23 mouse cellular contexts compared by ENCODE assay signal in genomic region chr7:98189745-98190144, GRCm38 (mm10). TPM values are rescaled to one million over a fixed set of nuclear protein-coding genes. Genes with fewer than 3 reads are reported as not detected.
DNase-seq lines count a peak whose midpoint lies in the region; ATAC-seq and TF ChIP-seq lines count a peak whose summit lies in the region.
"Had no signal": no experiment of that assay in that cellular context is flagged by ENCODE, and none has a peak within 500 bp of the region (broad histone marks: within the 10 kb centered on the region; RNA-seq: fewer than 3 reads in every experiment).

No protein-coding gene starts in this region.

- DNase-seq in heart, embryonic 10.5 days (ENCODE audit: low spot score): peak; percentile 66
- no peak for DNase-seq in heart, postnatal 4 days
- DNase-seq in midbrain, embryonic 11.5 days (ENCODE audit: low spot score, missing footprints): peak; percentile 33
- DNase-seq in lung, postnatal 0 days (ENCODE audit: low spot score): peak; percentile 50
- no peak for DNase-seq in gastrocnemius, adult 18-20 months (ENCODE audit: low spot score)
- no peak for DNase-seq in adrenal gland, postnatal 14 days
- DNase-seq: adrenal gland, adult 2 months; cerebellum, adult 9-11 months; gastrocnemius, postnatal 36 days; lung, embryonic 14.5 days; retina, postnatal 1 day; thymus, postnatal 25 days had no signal

- no peak for ATAC-seq in midbrain, embryonic 11.5 days (ENCODE audit: low FRiP score)
- ATAC-seq in midbrain, embryonic 16.5 days: no peak
- ATAC-seq in lung, postnatal 0 days: peak; percentile 70
- ATAC-seq in cerebellum, adult (ENCODE audit: insufficient number of reproducible peaks, low FRiP score, low TSS enrichment): no peak
- ATAC-seq: CD4-positive, CD25-positive, alpha-beta regulatory T cell, adult 4 months; forebrain, embryonic 16.5 days; intestine, embryonic 16.5 days had no signal

- peaks cover 23% of the 10 kb centered on the region for H3K4me1 ChIP-seq in heart, embryonic 10.5 days
- peaks cover 24% of the 10 kb centered on the region for H3K4me1 ChIP-seq in midbrain, embryonic 11.5 days (ENCODE audit: control insufficient read depth, insufficient read depth, low read length)
- peaks cover 10% of the 10 kb centered on the region for H3K4me1 ChIP-seq in midbrain, embryonic 16.5 days (ENCODE audit: control insufficient read depth, insufficient read depth, low read length)
- peaks cover 3% of the 10 kb centered on the region for H3K4me1 ChIP-seq in lung, postnatal 0 days (ENCODE audit: insufficient read depth, low read depth, low read length)

- WGBS in heart, embryonic 10.5 days: 33% methylated on average over 3 of the region's 3 CpGs
- WGBS in midbrain, embryonic 11.5 days: 58% methylated on average over 3 of the region's 3 CpGs
- 44% methylated on average over 3 of the region's 3 CpGs for WGBS in midbrain, embryonic 16.5 days
- WGBS in lung, postnatal 0 days: 19% methylated on average over 3 of the region's 3 CpGs

- no peak for TF ChIP-seq CTCF in lung, postnatal 0 days (IDR thresholded peaks at IDR 0.05)

- H3K9me3 ChIP-seq in heart, embryonic 10.5 days: no peaks in the 10 kb centered on the region
- H3K9me3 ChIP-seq in midbrain, embryonic 11.5 days (ENCODE audit: control insufficient read depth, low read length): no peaks in the 10 kb centered on the region
- no peaks in the 10 kb centered on the region for H3K9me3 ChIP-seq in midbrain, embryonic 16.5 days (replicated peaks; ENCODE audit: control insufficient read depth, low read length, poor library complexity, severe bottlenecking)
- no peaks in the 10 kb centered on the region for H3K9me3 ChIP-seq in lung, postnatal 0 days (ENCODE audit: low read length)
- H3K9me3 ChIP-seq: embryonic facial prominence, embryonic 12.5 days; hindbrain, embryonic 15.5 days; kidney, embryonic 15.5 days had no signal

- no peak overlapping the region for H3K4me2 ChIP-seq in midbrain, embryonic 11.5 days
- no peak overlapping the region for H3K4me2 ChIP-seq in midbrain, embryonic 16.5 days (ENCODE audit: low read length)
- no peak overlapping the region for H3K4me2 ChIP-seq in lung, postnatal 0 days (replicated peaks; ENCODE audit: low read depth, low read length)
- H3K4me2 ChIP-seq: embryonic facial prominence, embryonic 12.5 days; heart, embryonic 11.5 days; hindbrain, embryonic 15.5 days; kidney, embryonic 15.5 days; lung, embryonic 14.5 days had no signal

- H3K9ac ChIP-seq in midbrain, embryonic 11.5 days (ENCODE audit: low read length): no peak overlapping the region
- H3K9ac ChIP-seq in midbrain, embryonic 16.5 days (ENCODE audit: low read depth, low read length): no peak overlapping the region
- H3K9ac ChIP-seq in lung, postnatal 0 days (replicated peaks; ENCODE audit: low read depth): no peak overlapping the region
- H3K9ac ChIP-seq: embryonic facial prominence, embryonic 12.5 days; hindbrain, embryonic 15.5 days; kidney, embryonic 15.5 days; lung, embryonic 14.5 days had no signal

- H3K4me3 ChIP-seq in heart, embryonic 10.5 days: no peak overlapping the region
- H3K4me3 ChIP-seq in midbrain, embryonic 11.5 days (ENCODE audit: low read depth, low read length): no peak overlapping the region
- no peak overlapping the region for H3K4me3 ChIP-seq in midbrain, embryonic 16.5 days (ENCODE audit: low read depth, low read length)
- no peak overlapping the region for H3K4me3 ChIP-seq in lung, postnatal 0 days (ENCODE audit: low read depth, low read length)
- H3K4me3 ChIP-seq: embryonic facial prominence, embryonic 12.5 days; hindbrain, embryonic 15.5 days; kidney, embryonic 15.5 days had no signal

- peaks cover 43% of the 10 kb centered on the region for H3K27me3 ChIP-seq in heart, embryonic 10.5 days (ENCODE audit: insufficient read depth, poor library complexity, severe bottlenecking)
- peaks cover 38% of the 10 kb centered on the region for H3K27me3 ChIP-seq in midbrain, embryonic 11.5 days (ENCODE audit: control insufficient read depth, insufficient read depth, low read length)
- peaks cover 27% of the 10 kb centered on the region for H3K27me3 ChIP-seq in midbrain, embryonic 16.5 days (ENCODE audit: control insufficient read depth, insufficient read depth, low read depth, low read length)
- peaks cover 27% of the 10 kb centered on the region for H3K27me3 ChIP-seq in lung, postnatal 0 days (replicated peaks; ENCODE audit: insufficient read depth, low read length)

- no peak overlapping the region for H3K27ac ChIP-seq in heart, embryonic 10.5 days
- no peak overlapping the region for H3K27ac ChIP-seq in midbrain, embryonic 11.5 days (ENCODE audit: low read depth, low read length)
- H3K27ac ChIP-seq in midbrain, embryonic 16.5 days (ENCODE audit: low read length): no peak overlapping the region
- no peak overlapping the region for H3K27ac ChIP-seq in lung, postnatal 0 days (ENCODE audit: low read length)
- H3K27ac ChIP-seq: embryonic facial prominence, embryonic 12.5 days; hindbrain, embryonic 15.5 days; kidney, embryonic 15.5 days had no signal

- TF ChIP-seq EP300 in lung, postnatal 0 days (IDR thresholded peaks at IDR 0.05): peak; percentile 16; the same call in 1 of the 2 replicates

- H3K36me3 ChIP-seq in heart, embryonic 10.5 days: no peaks in the 10 kb centered on the region
- no peaks in the 10 kb centered on the region for H3K36me3 ChIP-seq in midbrain, embryonic 11.5 days (ENCODE audit: control insufficient read depth, insufficient read depth, low read length)
- no peaks in the 10 kb centered on the region for H3K36me3 ChIP-seq in midbrain, embryonic 16.5 days (ENCODE audit: control insufficient read depth, insufficient read depth, low read length)
- H3K36me3 ChIP-seq in lung, postnatal 0 days (ENCODE audit: insufficient read depth, low read length): no peaks in the 10 kb centered on the region
- H3K36me3 ChIP-seq: embryonic facial prominence, embryonic 12.5 days; hindbrain, embryonic 15.5 days; kidney, embryonic 15.5 days had no signal

RNA-seq across cellular contexts. Expression of gene B3gnt6, which starts 9.5 kb away (rescaled TPM):
- polyA plus RNA-seq in heart, embryonic 10.5 days (2016; fragmentation: Nextera tagmentation; extraction: Ambion mirVana): 0.06 TPM in 1 of 2 replicates, not detected in the other
- not detected for total RNA-seq in heart, postnatal 4 days (2021)
- polyA plus RNA-seq in midbrain, embryonic 11.5 days (2014; fragmentation: Nextera tagmentation; extraction: Ambion mirVana): 0.07 TPM in 1 of 2 replicates, not detected in the other
- 0.45 and 0.57 TPM in 2 replicates for polyA plus RNA-seq in midbrain, embryonic 16.5 days (2015; fragmentation: Nextera tagmentation; extraction: Ambion mirVana)
- 0.23 and 0.44 TPM in 2 replicates for polyA plus RNA-seq in lung, postnatal 0 days (2015; fragmentation: Nextera tagmentation; extraction: Ambion mirVana)
- total RNA-seq in gastrocnemius, adult 18-20 months (2021): not detected
- total RNA-seq in adrenal gland, postnatal 14 days (2021): 5.6 and 8.5 TPM in 2 replicates
- total RNA-seq: gastrocnemius, postnatal 36 days; heart, postnatal 25 days had no signal
- polyA plus RNA-seq: CD4-positive, CD25-positive, alpha-beta regulatory T cell, adult 4 months; embryonic facial prominence, embryonic 12.5 days; heart, embryonic 11.5 days; intestine, embryonic 16.5 days; limb, embryonic 11.5 days; lung, embryonic 14.5 days had no signal

RNA-seq across cellular contexts. Expression of gene Capn5, which starts 11.7 kb away (rescaled TPM):
- 9.4 and 11.0 TPM in 2 replicates for polyA plus RNA-seq in heart, embryonic 10.5 days (2016; fragmentation: Nextera tagmentation; extraction: Ambion mirVana)
- total RNA-seq in heart, postnatal 4 days (2021): 1 to 10 TPM; 2.0 to 2.2 TPM
- 3.5 and 3.7 TPM in 2 replicates for polyA plus RNA-seq in midbrain, embryonic 11.5 days (2014; fragmentation: Nextera tagmentation; extraction: Ambion mirVana)
- 23.5 and 24.0 TPM in 2 replicates for polyA plus RNA-seq in midbrain, embryonic 16.5 days (2015; fragmentation: Nextera tagmentation; extraction: Ambion mirVana)
- 5.0 and 5.2 TPM in 2 replicates for polyA plus RNA-seq in lung, postnatal 0 days (2015; fragmentation: Nextera tagmentation; extraction: Ambion mirVana)
- 1 to 10 TPM in 1 of 2 experiments, under 1 TPM in 1; 0.98 to 1.6 TPM for total RNA-seq in gastrocnemius, adult 18-20 months (2021)
- total RNA-seq in adrenal gland, postnatal 14 days (2021): 6.2 and 9.8 TPM in 2 replicates

RNA-seq across cellular contexts. Expression of gene Omp, which starts 44.4 kb away (rescaled TPM):
- polyA plus RNA-seq in heart, embryonic 10.5 days (2016; fragmentation: Nextera tagmentation; extraction: Ambion mirVana): 0.33 TPM in 2 replicates
- total RNA-seq in heart, postnatal 4 days (2021): under 1 TPM in 1 of 2 experiments, not detected in 1; 0.11 TPM
- 0.18 and 0.23 TPM in 2 replicates for polyA plus RNA-seq in midbrain, embryonic 11.5 days (2014; fragmentation: Nextera tagmentation; extraction: Ambion mirVana)
- polyA plus RNA-seq in midbrain, embryonic 16.5 days (2015; fragmentation: Nextera tagmentation; extraction: Ambion mirVana): 0.35 TPM in 2 replicates
- polyA plus RNA-seq in lung, postnatal 0 days (2015; fragmentation: Nextera tagmentation; extraction: Ambion mirVana): 0.12 and 0.14 TPM in 2 replicates
- total RNA-seq in gastrocnemius, adult 18-20 months (2021): under 1 TPM in 1 of 2 experiments, not detected in 1; 0.09 TPM
- 2.1 and 2.4 TPM in 2 replicates for total RNA-seq in adrenal gland, postnatal 14 days (2021)
- polyA plus RNA-seq: CD4-positive, CD25-positive, alpha-beta regulatory T cell, adult 4 months had no signal

Comparison
In these comparisons a context has a peak if more than half of its experiments do, and no peak if none do; other contexts are left out.
1. DNase-seq: peak in heart, embryonic 10.5 days (single experiment), midbrain, embryonic 11.5 days (single experiment) and lung, postnatal 0 days (single experiment); none in heart, postnatal 4 days (single experiment), gastrocnemius, adult 18-20 months (single experiment) and adrenal gland, postnatal 14 days (single experiment).